Mouse (Mus musculus) c-Kit-negative CD71-positive TER-119-positive erythroid progenitor cells, embryonic 14.5 days (primary cell): ENCODE results near the gene Nxt1.

Experiments
- DNase-seq: peaks from one replicate; pipeline ENCODE4 v3.0.0-alpha.2; 2013; ENCODE audit warnings: low read depth, low spot score

The Nxt1 gene

GRCm38 (mm10) chr2:148689444-148690140 is 17.2 kb downstream of the Nxt1 start:
- DNase-seq = no peak

- no peak for DNase-seq
These were observed 17.9 kb downstream of the Nxt1 start for GRCm38 (mm10) chr2:148690291-148690690.

- DNase-seq = no peak
These were observed 18.4 kb downstream of the Nxt1 start for GRCm38 (mm10) chr2:148690781-148691180.

- no peak for DNase-seq
These were observed 26.2 kb downstream of the Nxt1 start for GRCm38 (mm10) chr2:148698571-148698970.

- no peak for DNase-seq
These were observed 34.2 kb downstream of the Nxt1 start for GRCm38 (mm10) chr2:148706409-148707201.

GRCm38 (mm10) chr2:148707202-148707530 is 34.8 kb downstream of the Nxt1 start:
- DNase-seq = no peak

GRCm38 (mm10) chr2:148712326-148712725 is 39.9 kb downstream of the Nxt1 start:
- DNase-seq = no peak

GRCm38 (mm10) chr2:148717072-148717471 is 44.7 kb downstream of the Nxt1 start:
- DNase-seq = no peak

- no peak for DNase-seq
These were observed 47.0 kb downstream of the Nxt1 start for GRCm38 (mm10) chr2:148719271-148719995.
